Comparison of ENCODE assay signal across 13 mouse cellular contexts in genomic region chr19:10640080-10640479, GRCm38 (mm10). TPM values are rescaled to one million over a fixed set of nuclear protein-coding genes. Genes with fewer than 3 reads are reported as not detected.
DNase-seq lines count a peak whose midpoint lies in the region; ATAC-seq lines count a peak whose summit lies in the region.
"Had no signal": no experiment of that assay in that cellular context is flagged by ENCODE, and none has a peak within 500 bp of the region (broad histone marks: within the 10 kb centered on the region; RNA-seq: fewer than 3 reads in every experiment).

No protein-coding gene starts in this region.

- no peak overlapping the region for H3K27ac ChIP-seq in kidney, embryonic 15.5 days
- peak overlapping the region; percentile 19 for H3K27ac ChIP-seq in liver, embryonic 15.5 days (replicated peaks)
- H3K27ac ChIP-seq: midbrain, embryonic 12.5 days had no signal

- H3K9ac ChIP-seq in kidney, embryonic 15.5 days = no peak overlapping the region
- H3K9ac ChIP-seq in liver, embryonic 15.5 days = no peak overlapping the region; the same call in 1 of the 2 replicates
- H3K9ac ChIP-seq: midbrain, embryonic 12.5 days had no signal

- peaks cover 8% of the 10 kb centered on the region for H3K4me1 ChIP-seq in kidney, embryonic 15.5 days
- H3K4me1 ChIP-seq in liver, embryonic 15.5 days (replicated peaks) = peaks cover 58% of the 10 kb centered on the region

- no peak overlapping the region for H3K4me3 ChIP-seq in kidney, embryonic 15.5 days (replicated peaks)
- no peak overlapping the region for H3K4me3 ChIP-seq in liver, embryonic 15.5 days (replicated peaks)
- H3K4me3 ChIP-seq: midbrain, embryonic 12.5 days had no signal

- peaks cover 9% of the 10 kb centered on the region for H3K27me3 ChIP-seq in kidney, embryonic 15.5 days
- no peaks in the 10 kb centered on the region; the same call in 1 of the 2 replicates for H3K27me3 ChIP-seq in liver, embryonic 15.5 days

- DNase-seq in kidney, postnatal 25 days = no peak
- DNase-seq in ovary, postnatal 36 days (ENCODE audit: low spot score) = no peak
- DNase-seq in layer of hippocampus, adult 11-12 months (ENCODE audit: low spot score) = no peak
- DNase-seq: adrenal gland, adult 2 months; cerebellum, adult 9-10 months; heart, postnatal 36 days; kidney, adult 8-10 months had no signal

- no peak for ATAC-seq in kidney, embryonic 15.5 days (replicated peaks; ENCODE audit: low FRiP score)
- ATAC-seq in common myeloid progenitor, adult 5-6 weeks (replicated peaks; ENCODE audit: low read depth, poor library complexity, severe bottlenecking) = peak; percentile 67; the same call in 1 of the 2 replicates
- ATAC-seq in erythroblast, adult 5-6 weeks (replicated peaks; ENCODE audit: low FRiP score, poor library complexity, severe bottlenecking) = peak; percentile 63
- no peak; the same call in 1 of the 2 replicates for ATAC-seq in liver, embryonic 15.5 days (ENCODE audit: insufficient read depth)

- no peaks in the 10 kb centered on the region for H3K9me3 ChIP-seq in kidney, embryonic 15.5 days (replicated peaks)
- no peaks in the 10 kb centered on the region for H3K9me3 ChIP-seq in liver, embryonic 15.5 days (replicated peaks)
- H3K9me3 ChIP-seq: midbrain, embryonic 12.5 days had no signal

- peak overlapping the region; percentile 43 for H3K4me2 ChIP-seq in kidney, embryonic 15.5 days
- peak overlapping the region; percentile 25 for H3K4me2 ChIP-seq in liver, embryonic 15.5 days
- H3K4me2 ChIP-seq: midbrain, embryonic 12.5 days had no signal

- 3% methylated on average over 5 of the region's 5 CpGs for WGBS in kidney, embryonic 15.5 days
- 2% methylated on average over 5 of the region's 5 CpGs for WGBS in liver, embryonic 15.5 days (ENCODE audit: insufficient replicate concordance)

- H3K36me3 ChIP-seq in kidney, embryonic 15.5 days = no peaks in the 10 kb centered on the region
- 0 out of 2 replicates have a peak, but pooled peaks cover 6% of the 10 kb centered on the region for H3K36me3 ChIP-seq in liver, embryonic 15.5 days (replicated peaks)
- H3K36me3 ChIP-seq: midbrain, embryonic 12.5 days had no signal

RNA-seq across cellular contexts. Expression of gene Vwce, which starts 6.1 kb away (rescaled TPM):
- polyA plus RNA-seq in kidney, embryonic 15.5 days (2015; fragmentation: Nextera tagmentation; extraction: Ambion mirVana) = 3.0 and 3.2 TPM in 2 replicates
- total RNA-seq in common myeloid progenitor, adult 5-6 weeks (2017) = not detected in 2 replicates
- total RNA-seq in erythroblast, adult 5-6 weeks (2015; ENCODE audit: low replicate concordance) = not detected in 2 replicates
- not detected in 2 replicates for total RNA-seq in erythroblast, adult 5-6 weeks (2017; ENCODE audit: low replicate concordance)
- 11.8 and 11.9 TPM in 2 replicates for polyA plus RNA-seq in liver, embryonic 15.5 days (2015; fragmentation: Nextera tagmentation; extraction: Ambion mirVana)
- total RNA-seq: heart, postnatal 36 days had no signal

RNA-seq across cellular contexts. Expression of gene Tkfc, which starts 34.6 kb away (rescaled TPM):
- polyA plus RNA-seq in kidney, embryonic 15.5 days (2015; fragmentation: Nextera tagmentation; extraction: Ambion mirVana) = 32.3 and 38.7 TPM in 2 replicates
- total RNA-seq in common myeloid progenitor, adult 5-6 weeks (2017) = 3.5 and 7.3 TPM in 2 replicates
- total RNA-seq in erythroblast, adult 5-6 weeks (2015; ENCODE audit: low replicate concordance) = 1.5 and 2.1 TPM in 2 replicates
- total RNA-seq in erythroblast, adult 5-6 weeks (2017; ENCODE audit: low replicate concordance) = 1.1 TPM in 2 replicates
- 27.1 and 33.0 TPM in 2 replicates for polyA plus RNA-seq in liver, embryonic 15.5 days (2015; fragmentation: Nextera tagmentation; extraction: Ambion mirVana)

RNA-seq across cellular contexts. Expression of gene Ddb1, which starts 35.0 kb away (rescaled TPM):
- 338 and 368 TPM in 2 replicates for polyA plus RNA-seq in kidney, embryonic 15.5 days (2015; fragmentation: Nextera tagmentation; extraction: Ambion mirVana)
- 424 and 475 TPM in 2 replicates for total RNA-seq in common myeloid progenitor, adult 5-6 weeks (2017)
- total RNA-seq in erythroblast, adult 5-6 weeks (2015; ENCODE audit: low replicate concordance) = 49.6 and 78.4 TPM in 2 replicates
- 197 and 283 TPM in 2 replicates for total RNA-seq in erythroblast, adult 5-6 weeks (2017; ENCODE audit: low replicate concordance)
- 151 and 177 TPM in 2 replicates for polyA plus RNA-seq in liver, embryonic 15.5 days (2015; fragmentation: Nextera tagmentation; extraction: Ambion mirVana)

RNA-seq across cellular contexts. Expression of gene Pga5, which starts 37.8 kb away (rescaled TPM):
- not detected in 2 replicates for polyA plus RNA-seq in kidney, embryonic 15.5 days (2015; fragmentation: Nextera tagmentation; extraction: Ambion mirVana)
- total RNA-seq in common myeloid progenitor, adult 5-6 weeks (2017) = not detected in 2 replicates
- total RNA-seq in erythroblast, adult 5-6 weeks (2015; ENCODE audit: low replicate concordance) = not detected in 2 replicates
- not detected in 2 replicates for total RNA-seq in erythroblast, adult 5-6 weeks (2017; ENCODE audit: low replicate concordance)
- not detected in 2 replicates for polyA plus RNA-seq in liver, embryonic 15.5 days (2015; fragmentation: Nextera tagmentation; extraction: Ambion mirVana)
- total RNA-seq: adrenal gland, adult 2 months; heart, postnatal 36 days; liver, adult 2 months had no signal
- polyA plus RNA-seq: adrenal gland, adult 2 months; liver, adult 2 months; midbrain, embryonic 12.5 days had no signal

RNA-seq across cellular contexts. Expression of gene Vps37c, which starts 48.5 kb away (rescaled TPM):
- polyA plus RNA-seq in kidney, embryonic 15.5 days (2015; fragmentation: Nextera tagmentation; extraction: Ambion mirVana) = 29.7 and 31.7 TPM in 2 replicates
- 6.5 and 11.5 TPM in 2 replicates for total RNA-seq in common myeloid progenitor, adult 5-6 weeks (2017)
- total RNA-seq in erythroblast, adult 5-6 weeks (2015; ENCODE audit: low replicate concordance) = 7.9 and 8.6 TPM in 2 replicates
- total RNA-seq in erythroblast, adult 5-6 weeks (2017; ENCODE audit: low replicate concordance) = 2.9 and 4.7 TPM in 2 replicates
- polyA plus RNA-seq in liver, embryonic 15.5 days (2015; fragmentation: Nextera tagmentation; extraction: Ambion mirVana) = 11.4 and 12.1 TPM in 2 replicates

Comparison
In these comparisons a context has a peak if more than half of its experiments do, and no peak if none do; other contexts are left out.
1. ATAC-seq: peak in common myeloid progenitor, adult 5-6 weeks (single experiment) and erythroblast, adult 5-6 weeks (single experiment); none in kidney, embryonic 15.5 days (single experiment) and liver, embryonic 15.5 days (single experiment).